Mouse (Mus musculus) embryonic stem cell, embryonic (primary cell): Measurements from ENCODE around the gene Eepd1.

Experiments
- CTCF ChIA-PET, 4 experiments: fragments of 300-600 bp in 2 of 4; fragments of 350-600 bp in 2 of 4; sonication (Branson Sonifier 250); formaldehyde crosslinking; loops; one replicate each; lab custom pipeline; 2022; ENCODE audit warnings: inconsistent platforms in 2 of 4; lab: Charles Lee
- POLR2A ChIA-PET, 4 experiments: fragments of 300-600 bp in 2 of 4; fragments of 350-600 bp in 2 of 4; sonication (Branson Sonifier 250); formaldehyde crosslinking; loops; one replicate each; lab custom pipeline; 2022; ENCODE audit warnings: antibody characterized with exemption in 4 of 4, inconsistent platforms in 1 of 4; lab: Charles Lee

Gene Eepd1

GRCm38 (mm10) chr9:25591390-25592354 lies 110.3 kb downstream of the Eepd1 start:
- CTCF ChIA-PET, result interaction anchor here (0.6 to 3.4 kb wide), 30 partner anchors 9 to 1397 kb away, joined by 3 to 36 read pairs (median 3); partner anchors contain the start of gene Eepd1 (in 1 of the 4)
- POLR2A ChIA-PET, result interaction anchor here (0.5 to 1.6 kb wide), 6 partner anchors 14 to 440 kb away, joined by 3 to 5 read pairs (median 4); partner anchors contain the start of genes Eepd1 (in 1 of the 4), Herpud2 (in 1 of the 4) and Sept7 (in 1 of the 4)

- CTCF ChIA-PET, result interaction anchor here (0.6 to 3.4 kb wide), 30 partner anchors 9 to 891 kb away, joined by 3 to 36 read pairs (median 3); partner anchors contain the start of gene Eepd1 (in 1 of the 4)
Observed at GRCm38 (mm10) chr9:25592355-25592955, 111.1 kb downstream of the Eepd1 start.

GRCm38 (mm10) chr9:25624744-25625143 lies 143.4 kb downstream of the Eepd1 start:
- ChIA-PET POLR2A (no interaction called here), CTCF (interaction anchor here in 1 of 4 experiments (0.6 kb wide), 1 partner anchor 655 kb away, joined by 3 read pairs; no protein-coding TSS in a partner anchor)

More at GRCm38 (mm10) chr9:25592355-25592955, 111.1 kb downstream of the Eepd1 start:
- POLR2A ChIA-PET, result interaction anchor here in 3 of 4 experiments (0.5 to 1.6 kb wide), 4 partner anchors 14 to 441 kb away, joined by 3 to 5 read pairs (median 4); partner anchors contain the start of genes Eepd1 (in 1 of the 3) and Herpud2 (in 1 of the 3)

- ChIA-PET POLR2A (interaction anchor here in 1 of 4 experiments (0.5 to 0.6 kb wide), 2 partner anchors 181 to 1477 kb away, joined by 3 to 5 read pairs; no protein-coding TSS in a partner anchor), CTCF (no interaction called here)
Observed at GRCm38 (mm10) chr9:25629531-25630099, 148.3 kb downstream of the Eepd1 start.
